Mouse (Mus musculus) ES-Bruce4 (cell line): ENCODE measurements around the gene Hmga1. TPM values are rescaled to one million over a fixed set of nuclear protein-coding genes. Genes with fewer than 3 reads are reported as not detected.

Source experiments
- H3K27ac ChIP-seq: 2 replicates; pipeline ENCODE4 v1.5.1; 2012; ENCODE audit warnings: low read length, inconsistent platforms; ENCODE audit not compliant: insufficient read depth
- H3K27me3 ChIP-seq: 2 replicates; pipeline ENCODE4 v1.6.1; 2012; ENCODE audit warnings: mild to moderate bottlenecking, low read length, inconsistent platforms; ENCODE audit not compliant: control insufficient read depth, poor library complexity, insufficient read depth, severe bottlenecking
- H3K36me3 ChIP-seq: 2 replicates; pipeline ENCODE4 v1.6.1; 2012; ENCODE audit warnings: inconsistent platforms, mild to moderate bottlenecking, low read length, moderate library complexity; ENCODE audit not compliant: control insufficient read depth, poor library complexity, insufficient read depth, severe bottlenecking
- H3K4me1 ChIP-seq: one replicate; pipeline ENCODE4 v1.8.1; 2011; ENCODE audit warnings: low read length; ENCODE audit not compliant: control insufficient read depth, insufficient read depth
- H3K4me3 ChIP-seq: 2 replicates; pipeline ENCODE4 v1.5.1; 2011; ENCODE audit warnings: low read depth, mild to moderate bottlenecking, low read length
- H3K9ac ChIP-seq: 2 replicates; pipeline ENCODE4 v1.6.1; 2012; ENCODE audit warnings: low read depth, mild to moderate bottlenecking, inconsistent platforms; ENCODE audit not compliant: poor library complexity, severe bottlenecking
- H3K9me3 ChIP-seq: replicated peaks from 2 replicates; pipeline ENCODE4 v1.6.1; 2012; ENCODE audit warnings: mild to moderate bottlenecking, low read length, inconsistent platforms; ENCODE audit not compliant: control insufficient read depth, poor library complexity, insufficient read depth, severe bottlenecking
- CTCF ChIP-seq: IDR thresholded peaks from one replicate; pipeline ENCODE4 v1.8.1; 2011; ENCODE audit warnings: low read depth, low read length
- EP300 ChIP-seq: IDR thresholded peaks from 2 replicates; pipeline ENCODE4 v1.6.1; 2011; ENCODE audit warnings: low read depth, low read length; ENCODE audit not compliant: insufficient read depth
- POLR2A ChIP-seq: IDR thresholded peaks from one replicate; pipeline ENCODE4 v1.8.1; 2011; ENCODE audit warnings: low read length; ENCODE audit not compliant: insufficient read depth
- polyA plus RNA-seq: library from polyadenylated mRNA; stranded (reverse); fragments of >200 nt; gene quantifications from 2 replicates; pipeline ENCODE4 v1.2.4, GENCODE M21; 2011; ENCODE audit warnings: low read depth; ENCODE audit not compliant: missing spikeins, insufficient read depth, insufficient read length

Gene Hmga1
- polyA plus RNA-seq, 1 experiment, result 933 TPM

DNA sequence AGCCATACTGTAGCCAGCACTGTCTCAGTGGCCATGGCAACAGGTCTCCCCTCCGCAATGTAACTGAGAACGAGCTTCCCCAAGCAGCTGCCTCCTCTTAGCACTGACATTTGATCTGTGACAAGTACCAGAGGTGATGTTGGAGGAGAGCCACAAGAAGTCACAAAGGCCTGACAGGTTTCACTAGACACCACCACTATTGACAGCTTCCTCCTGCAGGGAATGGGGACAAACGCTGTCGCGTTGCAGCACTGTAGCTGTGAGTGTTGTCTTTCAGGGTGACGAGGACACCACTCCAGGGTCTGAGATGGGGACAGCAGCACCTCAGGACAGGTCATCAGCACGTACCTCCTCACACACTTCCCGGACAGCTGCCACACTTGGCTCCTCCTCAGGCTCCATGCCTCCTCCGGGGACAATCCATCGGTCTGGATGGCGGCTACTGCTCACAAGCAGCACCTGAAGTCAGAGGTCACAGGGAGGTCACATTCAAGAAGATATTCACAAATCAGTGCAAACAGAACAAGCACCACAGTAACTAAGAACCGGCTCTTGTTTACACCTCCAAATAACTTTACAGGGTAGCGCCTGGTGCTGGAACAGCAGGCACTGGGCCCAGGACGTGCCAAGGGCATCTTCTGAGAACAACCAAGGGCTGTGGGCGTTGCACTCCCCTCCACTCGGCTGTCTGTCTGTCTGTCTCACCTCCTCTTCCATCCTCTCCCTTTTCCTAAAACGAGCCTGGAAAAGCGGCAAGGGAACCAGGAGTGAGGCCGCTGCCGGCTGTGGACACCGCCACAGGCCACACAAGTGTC lies 40.3 kb downstream of the Hmga1 start:
- TF ChIP-seq POLR2A, result no peak
- no peak for TF ChIP-seq CTCF
- no peak for TF ChIP-seq EP300
- Histone ChIP-seq H3K4me3 (no peak overlapping the region), H3K9me3 (no peaks in the 10 kb centered on the region), H3K36me3 (no peaks in the 10 kb centered on the region), H3K4me1 (peaks cover 5% of the 10 kb centered on the region), H3K27ac (no peak overlapping the region), H3K27me3 (no peaks in the 10 kb centered on the region), H3K9ac (no peak overlapping the region)

DNA sequence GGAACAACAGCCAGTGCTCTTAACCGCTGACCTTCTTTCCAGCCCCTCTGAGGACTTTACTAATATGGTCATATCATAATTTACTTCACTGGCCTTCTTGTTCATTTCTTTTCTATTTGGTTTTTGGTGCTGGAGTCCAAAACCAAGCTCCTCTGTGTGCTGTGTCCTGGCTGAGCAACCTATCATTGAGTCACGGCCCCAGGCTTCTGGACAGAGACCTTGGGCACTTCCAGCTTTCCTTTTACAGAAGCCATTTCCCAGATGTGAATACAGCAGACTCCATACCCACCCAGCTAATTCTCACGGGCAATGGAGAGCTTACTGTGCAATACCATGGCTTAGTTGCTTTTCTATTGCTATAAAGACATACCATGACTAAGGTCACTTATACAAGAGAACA lies 44.0 kb downstream of the Hmga1 start:
- Histone ChIP-seq H3K4me3 (no peak overlapping the region), H3K9ac (no peak overlapping the region), H3K27me3 (no peaks in the 10 kb centered on the region), H3K27ac (no peak overlapping the region), H3K36me3 (no peaks in the 10 kb centered on the region), H3K9me3 (no peaks in the 10 kb centered on the region), H3K4me1 (peaks cover 11% of the 10 kb centered on the region)
- TF ChIP-seq POLR2A (no peak), EP300 (no peak), CTCF (no peak)

DNA sequence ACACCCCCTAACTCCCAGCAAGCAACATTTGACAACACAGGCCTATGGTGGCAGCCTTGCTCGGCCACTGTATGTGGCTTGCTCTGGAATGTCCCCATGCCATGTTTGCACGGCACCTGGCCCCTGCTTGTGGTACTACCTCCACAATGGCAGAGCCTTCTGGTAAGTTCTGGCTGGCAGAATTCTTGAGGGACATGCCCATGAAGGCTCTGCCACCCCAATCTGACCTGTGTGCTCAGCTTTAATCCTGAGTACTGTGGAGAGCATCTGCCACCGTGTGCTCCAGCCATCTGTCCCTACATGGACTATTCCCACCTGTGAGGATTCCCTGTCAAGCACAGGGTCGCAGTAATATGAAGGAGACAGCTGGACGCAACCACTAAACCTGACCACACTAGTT lies 44.6 kb downstream of the Hmga1 start:
- H3K27me3 ChIP-seq, result no peaks in the 10 kb centered on the region
- no peaks in the 10 kb centered on the region for H3K9me3 ChIP-seq
- no peak overlapping the region for H3K9ac ChIP-seq
- H3K27ac ChIP-seq, result no peak overlapping the region
- no peak for TF ChIP-seq CTCF
- no peak for TF ChIP-seq POLR2A
- no peak for TF ChIP-seq EP300
- H3K4me1 ChIP-seq, result peaks cover 11% of the 10 kb centered on the region
- H3K36me3 ChIP-seq, result no peaks in the 10 kb centered on the region
- H3K4me3 ChIP-seq, result no peak overlapping the region

DNA sequence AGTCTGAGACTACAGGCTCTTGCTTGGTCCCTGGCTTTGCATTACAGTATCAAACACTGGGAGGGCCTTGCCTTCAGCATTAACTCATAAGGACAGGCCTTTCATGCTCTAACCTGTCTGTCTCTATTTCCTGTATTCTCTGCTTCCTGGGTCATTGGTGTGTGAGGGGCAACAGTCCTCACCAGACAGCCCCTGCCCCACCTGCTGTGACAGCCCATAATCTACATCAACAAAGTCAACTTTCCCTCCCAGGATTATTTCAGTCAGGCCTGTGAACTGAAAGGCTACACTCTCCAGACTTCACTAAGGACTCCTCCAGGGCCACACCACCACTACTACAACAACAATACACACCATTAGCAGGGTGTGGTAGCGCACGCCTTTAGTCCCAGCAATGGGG lies 46.7 kb downstream of the Hmga1 start:
- TF ChIP-seq CTCF, result no peak
- peak; percentile 65 for TF ChIP-seq EP300
- no peak for TF ChIP-seq POLR2A
- Histone ChIP-seq H3K4me3 (no peak overlapping the region), H3K9ac (no peak overlapping the region), H3K4me1 (peaks cover 11% of the 10 kb centered on the region), H3K27ac (peak overlapping the region; percentile 59), H3K36me3 (no peaks in the 10 kb centered on the region), H3K27me3 (no peaks in the 10 kb centered on the region), H3K9me3 (no peaks in the 10 kb centered on the region)

DNA sequence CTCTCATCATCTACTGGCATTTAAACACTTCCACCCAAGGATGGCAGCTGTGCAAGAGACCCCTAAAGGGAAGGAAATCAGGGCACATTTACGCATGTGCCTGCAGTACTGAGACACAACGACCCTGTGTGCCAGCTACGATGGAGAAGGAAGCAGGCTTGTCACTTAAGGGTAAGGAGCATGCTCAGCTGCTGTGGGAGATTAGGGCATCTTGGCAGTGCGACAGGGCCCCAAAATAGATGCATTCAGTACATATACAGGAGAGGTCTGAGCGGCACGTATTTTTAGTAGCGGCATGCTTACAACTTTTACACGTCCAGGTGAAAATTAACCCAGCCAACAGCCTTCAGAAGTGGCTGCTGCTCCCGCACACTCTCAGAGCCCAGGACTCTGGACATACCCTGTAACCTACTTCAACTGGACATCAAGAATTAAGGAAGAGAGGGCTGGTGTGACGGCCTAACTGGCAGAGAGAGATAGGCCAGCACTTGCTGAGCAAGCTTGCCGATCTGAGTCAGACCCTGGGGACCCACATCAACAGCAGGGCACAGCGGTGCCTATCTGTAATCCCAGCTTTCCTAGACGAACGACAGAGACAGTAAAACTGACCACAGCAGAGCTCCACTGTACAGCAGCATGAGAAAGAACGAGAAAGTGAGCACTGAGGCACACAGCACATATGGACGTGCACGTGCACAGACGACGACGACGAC lies 47.4 kb downstream of the Hmga1 start:
- TF ChIP-seq CTCF, result no peak
- no peak for TF ChIP-seq EP300
- no peak for TF ChIP-seq POLR2A
- H3K4me1 ChIP-seq, result peaks cover 11% of the 10 kb centered on the region
- H3K36me3 ChIP-seq, result no peaks in the 10 kb centered on the region
- H3K27ac ChIP-seq, result peak overlapping the region; percentile 59
- no peaks in the 10 kb centered on the region for H3K27me3 ChIP-seq
- H3K9me3 ChIP-seq, result no peaks in the 10 kb centered on the region
- no peak overlapping the region for H3K9ac ChIP-seq
- H3K4me3 ChIP-seq, result no peak overlapping the region

DNA sequence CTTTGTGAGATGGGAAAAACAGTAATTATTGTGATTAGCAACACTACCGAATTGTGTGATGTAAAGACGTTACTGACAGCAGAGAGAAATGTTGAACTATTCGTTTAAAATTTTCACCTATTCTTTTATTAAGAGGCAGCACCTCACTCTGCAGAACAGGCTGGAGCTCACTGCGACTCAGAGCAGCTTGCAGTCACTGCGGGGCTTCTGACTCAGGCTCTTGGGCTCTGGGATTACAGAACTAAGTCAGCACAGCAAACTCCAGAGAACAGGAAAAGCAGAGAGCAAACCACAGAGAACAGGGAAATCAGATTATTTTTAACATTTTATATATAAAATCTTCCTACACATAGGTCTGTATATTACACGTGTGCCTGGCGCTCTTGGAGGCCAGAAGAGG lies 53.3 kb downstream of the Hmga1 start:
- no peaks in the 10 kb centered on the region for H3K9me3 ChIP-seq
- no peak for TF ChIP-seq EP300
- TF ChIP-seq POLR2A, result no peak
- TF ChIP-seq CTCF, result no peak
- H3K36me3 ChIP-seq, result no peaks in the 10 kb centered on the region
- H3K4me1 ChIP-seq, result no peaks in the 10 kb centered on the region
- no peak overlapping the region for H3K9ac ChIP-seq
- no peak overlapping the region for H3K27ac ChIP-seq
- no peaks in the 10 kb centered on the region for H3K27me3 ChIP-seq
- H3K4me3 ChIP-seq, result no peak overlapping the region
